Mouse (Mus musculus) limb, embryonic 12.5 days (tissue): ENCODE results near the gene BC048562. TPM values are rescaled to one million over a fixed set of nuclear protein-coding genes. Genes with fewer than 3 reads are reported as not detected.

Experiments
- ATAC-seq: fragments of 200-750 bp; cut with Nextera tagmentation; 2 replicates; pipeline ENCODE4 v1.8.0; 2017; ENCODE audit warnings: low read depth, moderate TSS enrichment; ENCODE audit not compliant: insufficient number of reproducible peaks, insufficient read depth, low FRiP score, low TSS enrichment
- H3K27ac ChIP-seq: fragments of 300-500 bp; sonication (generic); 2 replicates; pipeline ENCODE4 v1.5.1; 2016; ENCODE audit warnings: mild to moderate bottlenecking, moderate library complexity
- H3K27me3 ChIP-seq: fragments of 300-500 bp; sonication (generic); 2 replicates; pipeline ENCODE4 v1.6.1; 2016; ENCODE audit warnings: mild to moderate bottlenecking, moderate library complexity
- H3K36me3 ChIP-seq: fragments of 300-500 bp; sonication (generic); 2 replicates; pipeline ENCODE4 v1.6.1; 2016; ENCODE audit warnings: mild to moderate bottlenecking, moderate library complexity
- H3K4me1 ChIP-seq: fragments of 300-500 bp; sonication (generic); replicated peaks from 2 replicates; pipeline ENCODE4 v1.6.1; 2016
- H3K4me2 ChIP-seq: fragments of 300-500 bp; sonication (generic); 2 replicates; pipeline ENCODE4 v1.6.1; 2016; ENCODE audit warnings: mild to moderate bottlenecking, moderate library complexity
- H3K4me3 ChIP-seq: fragments of 300-500 bp; sonication (generic); replicated peaks from 2 replicates; pipeline ENCODE4 v1.5.1; 2016; ENCODE audit warnings: mild to moderate bottlenecking
- H3K9ac ChIP-seq: fragments of 300-500 bp; sonication (generic); replicated peaks from 2 replicates; pipeline ENCODE4 v1.6.1; 2016; ENCODE audit warnings: mild to moderate bottlenecking, moderate library complexity
- H3K9me3 ChIP-seq: fragments of 300-500 bp; sonication (generic); 2 replicates; pipeline ENCODE4 v1.6.1; 2016; ENCODE audit warnings: mild to moderate bottlenecking, moderate library complexity
- WGBS: fragments of 180-500 bp; shearing (Covaris S2); methylation state at CpG from one replicate; pipeline ENCODE4 v1.1.7; 2016; 5-methylcytosine and 5-hydroxymethylcytosine counted together
- polyA plus RNA-seq: library from polyadenylated mRNA; unstranded; fragments of >200 nt; fragmentation: Nextera tagmentation; extraction: Ambion mirVana; gene quantifications from 2 replicates; pipeline ENCODE4 v1.2.1, GENCODE M21; 2016

The BC048562 gene
- polyA plus RNA-seq, 1 experiment from 2014 or later: not detected

- Histone ChIP-seq H3K4me3 (peak overlapping the region; percentile 78), H3K36me3 (peaks cover 82% of the 10 kb centered on the region), H3K4me1 (peaks cover 26% of the 10 kb centered on the region), H3K4me2 (peak overlapping the region; percentile 94), H3K9me3 (no peaks in the 10 kb centered on the region), H3K27ac (0 out of 2 replicates have a peak overlapping the region, but pooled peaks have one; percentile 37), H3K27me3 (no peaks in the 10 kb centered on the region), H3K9ac (peak overlapping the region; percentile 91)
- 86% methylated on average over 16 of the region's 16 CpGs for WGBS
- ATAC-seq: no peak
Observed at GRCm38 (mm10) chr9:108492043-108492750, 55.9 kb downstream of the BC048562 start.

GRCm38 (mm10) chr9:108493246-108493645 lies 57.0 kb downstream of the BC048562 start:
- Histone ChIP-seq H3K4me1 (peaks cover 26% of the 10 kb centered on the region), H3K9me3 (no peaks in the 10 kb centered on the region), H3K4me3 (no peak overlapping the region), H3K4me2 (no peak overlapping the region), H3K27me3 (no peaks in the 10 kb centered on the region), H3K27ac (no peak overlapping the region), H3K36me3 (peaks cover 82% of the 10 kb centered on the region), H3K9ac (no peak overlapping the region)
- no peak for ATAC-seq
- 95% methylated on average over 8 of the region's 8 CpGs for WGBS

- H3K4me2 ChIP-seq: no peak overlapping the region
- no peaks in the 10 kb centered on the region for H3K27me3 ChIP-seq
- no peak overlapping the region for H3K9ac ChIP-seq
- no peak overlapping the region for H3K27ac ChIP-seq
- H3K4me3 ChIP-seq: no peak overlapping the region
- no peaks in the 10 kb centered on the region for H3K9me3 ChIP-seq
- ATAC-seq: no peak
- peaks cover 25% of the 10 kb centered on the region for H3K4me1 ChIP-seq
- 94% methylated on average over 19 of the region's 19 CpGs for WGBS
- H3K36me3 ChIP-seq: peaks cover 82% of the 10 kb centered on the region
Observed at GRCm38 (mm10) chr9:108494146-108494825, 58.0 kb downstream of the BC048562 start.

GRCm38 (mm10) chr9:108494905-108495304 lies 58.6 kb downstream of the BC048562 start:
- Histone ChIP-seq H3K9ac (no peak overlapping the region), H3K9me3 (no peaks in the 10 kb centered on the region), H3K4me1 (peaks cover 19% of the 10 kb centered on the region), H3K27me3 (no peaks in the 10 kb centered on the region), H3K4me3 (no peak overlapping the region), H3K27ac (no peak overlapping the region), H3K36me3 (peaks cover 82% of the 10 kb centered on the region), H3K4me2 (no peak overlapping the region)
- 87% methylated on average over 10 of the region's 10 CpGs for WGBS
- ATAC-seq: no peak

Other genes with a start within 250 kb of the BC048562 start
- 1.1 and 1.2 TPM in 2 replicates for gene Bsn, start 246.1 kb upstream of the BC048562 start, polyA plus RNA-seq
- 45.7 and 53.3 TPM in 2 replicates for gene Dag1, start 172.5 kb upstream of the BC048562 start, polyA plus RNA-seq
- gene Nicn1, start 146.1 kb upstream of the BC048562 start, polyA plus RNA-seq: 45.0 and 46.4 TPM in 2 replicates
- 13.3 and 17.0 TPM in 2 replicates for gene Amt, start 139.6 kb upstream of the BC048562 start, polyA plus RNA-seq
- gene Rhoa, start 130.4 kb upstream of the BC048562 start, polyA plus RNA-seq: 324 and 387 TPM in 2 replicates
- gene Tcta, start 130.3 kb upstream of the BC048562 start, polyA plus RNA-seq: 21.2 and 22.6 TPM in 2 replicates
- 797 and 821 TPM in 2 replicates for gene Gpx1, start 97.6 kb upstream of the BC048562 start, polyA plus RNA-seq
- 117 and 118 TPM in 2 replicates for gene Usp4, start 88.6 kb upstream of the BC048562 start, polyA plus RNA-seq
- gene 1700102P08Rik, start 43.7 kb upstream of the BC048562 start, polyA plus RNA-seq: 0.81 and 0.91 TPM in 2 replicates
- gene Ccdc36, start 8.0 kb upstream of the BC048562 start, polyA plus RNA-seq: 2.1 and 2.4 TPM in 2 replicates
- gene Ccdc71, start 24.0 kb downstream of the BC048562 start, polyA plus RNA-seq: 44.6 and 49.5 TPM in 2 replicates
- 33.0 and 36.0 TPM in 2 replicates for gene Klhdc8b, start 25.1 kb downstream of the BC048562 start, polyA plus RNA-seq
- gene Lamb2, start 43.3 kb downstream of the BC048562 start, polyA plus RNA-seq: 40.8 and 43.7 TPM in 2 replicates
- 99.3 and 99.7 TPM in 2 replicates for gene Usp19, start 54.1 kb downstream of the BC048562 start, polyA plus RNA-seq
- gene Qars, start 71.2 kb downstream of the BC048562 start, polyA plus RNA-seq: 106 and 112 TPM in 2 replicates
- 156 and 159 TPM in 2 replicates for gene Qrich1, start 80.3 kb downstream of the BC048562 start, polyA plus RNA-seq
- 201 and 213 TPM in 2 replicates for gene Impdh2, start 123.8 kb downstream of the BC048562 start, polyA plus RNA-seq
- gene Ndufaf3, start 131.0 kb downstream of the BC048562 start, polyA plus RNA-seq: 50.6 and 53.8 TPM in 2 replicates
- 197 and 230 TPM in 2 replicates for gene Dalrd3, start 133.4 kb downstream of the BC048562 start, polyA plus RNA-seq
- 237 TPM in 2 replicates for gene Wdr6, start 142.3 kb downstream of the BC048562 start, polyA plus RNA-seq
- 11.6 and 11.7 TPM in 2 replicates for gene P4htm, start 161.2 kb downstream of the BC048562 start, polyA plus RNA-seq
- 54.6 and 61.3 TPM in 2 replicates for gene Arih2, start 212.9 kb downstream of the BC048562 start, polyA plus RNA-seq
- gene Slc25a20, start 225.6 kb downstream of the BC048562 start, polyA plus RNA-seq: 40.7 and 43.2 TPM in 2 replicates